Mouse (Mus musculus) skeletal muscle tissue, postnatal 0 days (tissue): ENCODE data around the gene Elk1. TPM values are rescaled to one million over a fixed set of nuclear protein-coding genes. Genes with fewer than 3 reads are reported as not detected.

Experiments used
- polyA plus RNA-seq: library from polyadenylated mRNA; unstranded; fragments of >200 nt; fragmentation: Nextera tagmentation; extraction: Ambion mirVana; gene quantifications from 2 replicates; pipeline ENCODE4 v1.2.1, GENCODE M21; 2015

The Elk1 gene
- 6.7 and 7.0 TPM in 2 replicates for polyA plus RNA-seq

DNA sequence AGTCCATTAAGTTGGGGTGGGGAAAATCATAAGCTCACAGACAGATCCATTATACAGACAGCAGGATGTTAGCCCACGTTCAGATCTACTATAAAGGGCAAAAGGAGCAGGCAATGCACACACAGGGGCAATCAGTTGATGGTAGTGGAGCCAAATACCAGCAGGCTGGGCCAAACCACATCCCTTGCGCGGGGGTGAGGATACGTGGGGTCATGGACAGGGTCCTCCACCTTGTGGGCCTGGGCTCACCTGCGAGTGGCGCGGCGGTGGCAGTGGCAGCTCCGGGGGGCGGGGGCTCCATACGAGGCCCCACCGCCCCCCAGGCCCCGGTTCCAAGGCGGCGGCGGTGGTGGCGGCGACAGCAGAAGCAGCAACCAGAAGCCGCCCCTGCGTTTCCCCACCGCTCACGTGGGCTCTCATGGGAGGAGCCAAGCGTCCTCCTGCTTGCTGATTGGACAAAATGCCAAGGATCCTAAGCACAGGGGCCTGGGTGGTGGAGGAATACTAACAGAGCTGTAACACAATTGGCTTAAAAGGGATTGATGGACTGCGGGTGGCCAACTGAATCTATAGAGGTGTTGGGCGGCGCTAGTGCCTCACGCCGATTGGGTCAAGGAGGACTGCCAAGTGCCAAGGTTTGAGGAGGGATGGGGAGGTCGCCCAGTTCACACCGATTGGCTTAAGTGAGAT lies at the start of gene Elk1:
TSS of gene Elk1 (minus strand) at position 418 of the 690 bp plus-strand sequence.

DNA sequence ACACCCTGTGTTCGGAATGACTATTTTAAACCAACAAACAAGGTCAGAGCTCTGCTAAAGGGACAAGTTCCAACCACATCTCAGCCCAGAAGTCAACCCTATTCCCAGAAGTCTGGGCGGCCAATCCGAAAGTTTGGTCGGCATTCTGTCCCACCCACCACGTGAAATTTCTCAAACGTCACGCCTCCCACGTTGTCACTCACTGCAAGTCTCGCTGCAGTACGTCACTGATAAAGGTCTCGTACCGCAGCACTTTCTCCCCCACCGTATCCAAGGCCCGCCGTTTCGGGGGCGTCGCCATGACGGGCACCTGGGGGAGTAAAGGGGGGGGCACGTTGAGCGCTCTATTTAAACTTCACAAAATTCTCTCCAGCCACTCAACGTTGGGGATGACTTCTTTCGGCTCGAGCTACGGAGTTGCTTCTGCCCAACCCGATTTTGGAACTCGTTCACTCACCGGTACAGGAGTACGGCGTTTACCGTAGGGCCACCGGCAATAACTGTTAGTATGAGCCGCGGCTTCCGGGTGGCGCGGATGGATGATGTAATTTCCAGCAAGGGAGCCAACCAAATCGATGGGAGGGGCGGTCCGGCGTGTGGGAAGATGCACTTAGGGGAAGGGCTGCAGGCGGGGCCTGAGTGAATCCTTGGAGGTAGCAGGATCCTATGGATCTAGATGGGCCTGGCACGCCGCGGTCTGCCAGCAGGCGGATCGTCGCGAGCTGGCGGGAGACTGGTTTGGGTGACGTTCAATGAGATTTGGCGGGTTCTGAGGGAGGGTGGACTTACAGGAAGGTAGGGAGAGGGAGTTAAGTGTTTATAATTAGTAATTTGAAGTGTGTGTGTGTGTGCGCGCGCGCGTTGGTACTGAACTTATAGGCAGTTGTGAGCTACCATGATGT lies 11.3 kb upstream of the Elk1 start, which contains the start of gene Uxt:
TSS of gene Uxt (minus strand) at position 541 of the 902 bp plus-strand sequence.

DNA sequence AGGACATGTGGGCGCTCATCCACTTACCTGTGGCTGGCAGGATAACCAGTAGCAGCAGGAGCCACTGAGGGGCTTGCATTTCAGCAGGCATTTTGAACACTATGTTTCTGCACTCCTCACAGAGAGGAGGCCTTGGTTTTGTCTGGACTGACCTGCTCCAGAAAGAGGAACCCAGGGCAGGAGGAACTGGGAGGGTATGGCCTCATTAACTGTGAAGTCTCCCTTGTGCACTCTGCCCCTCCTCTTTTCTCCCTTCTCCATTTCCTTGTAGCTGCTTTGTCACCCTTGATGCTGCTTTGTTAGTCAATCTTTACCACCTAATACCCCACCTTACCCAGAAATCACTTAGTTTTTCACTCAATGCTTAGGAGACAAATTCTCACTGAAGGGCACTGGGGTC lies 19.0 kb downstream of the Elk1 start, which contains the start of gene Cfp:
TSS of gene Cfp (minus strand) at position 192 of the 400 bp plus-strand sequence.

DNA sequence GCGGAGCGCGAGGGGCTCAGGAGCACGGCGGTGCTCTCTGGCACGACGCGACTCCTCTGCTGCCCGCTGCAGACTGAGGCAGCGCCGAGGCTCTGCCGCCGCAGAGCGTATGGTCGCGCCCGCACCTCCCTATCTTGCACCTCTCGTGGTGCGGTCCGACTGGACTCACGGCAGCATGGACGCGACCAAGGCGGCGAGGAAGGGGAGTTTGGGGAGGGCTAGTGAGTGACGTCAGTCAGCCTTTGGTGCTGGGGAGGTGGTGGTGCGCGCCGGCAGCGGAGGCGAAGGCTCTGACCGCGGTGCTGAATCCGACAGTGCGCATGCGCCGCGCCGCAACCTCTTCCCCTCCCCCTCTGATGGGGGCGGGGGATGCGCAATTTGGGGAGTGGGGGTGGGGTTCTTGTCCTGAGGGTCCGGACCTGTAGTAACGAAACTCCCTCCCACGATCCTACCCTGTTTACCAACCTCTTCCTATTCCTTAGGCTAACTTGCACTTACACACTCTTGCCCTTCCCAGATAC lies 29.5 kb downstream of the Elk1 start, which contains the start of gene Syn1:
TSS of gene Syn1 (minus strand) at position 161 of the 521 bp plus-strand sequence.

Other genes starting within 250 kb of the Elk1 start
- gene Usp11, start 246.7 kb downstream of the Elk1 start, polyA plus RNA-seq: 16.6 and 17.0 TPM in 2 replicates
- 116 and 122 TPM in 2 replicates for gene Araf, start 152.8 kb downstream of the Elk1 start, polyA plus RNA-seq
- gene Timp1, start 80.4 kb downstream of the Elk1 start, polyA plus RNA-seq: 7.2 and 14.8 TPM in 2 replicates
- gene Syn1, start 29.6 kb downstream of the Elk1 start, polyA plus RNA-seq: 0.06 and 0.12 TPM in 2 replicates
- gene Cfp, start 19.1 kb downstream of the Elk1 start, polyA plus RNA-seq: 10.2 and 13.6 TPM in 2 replicates
- 47.1 and 51.6 TPM in 2 replicates for gene Uxt, start 11.4 kb upstream of the Elk1 start, polyA plus RNA-seq
- 2.2 and 2.6 TPM in 2 replicates for gene Zfp182, start 111.7 kb upstream of the Elk1 start, polyA plus RNA-seq
- gene Spaca5, start 117.8 kb upstream of the Elk1 start, polyA plus RNA-seq: not detected in 2 replicates
- 0.50 and 0.53 TPM in 2 replicates for gene Zfp300, start 138.9 kb upstream of the Elk1 start, polyA plus RNA-seq
- gene Ssxa1, start 165.2 kb upstream of the Elk1 start, polyA plus RNA-seq: not detected in 2 replicates
- not detected in 2 replicates for gene Gm21876, start 225.0 kb upstream of the Elk1 start, polyA plus RNA-seq